Mouse (Mus musculus): ENCODE measurements around the gene Gpr15.
A peak's percentile ranks its signal among the peaks of the same experiment; 100 is the strongest.

Gene Gpr15

DNA sequence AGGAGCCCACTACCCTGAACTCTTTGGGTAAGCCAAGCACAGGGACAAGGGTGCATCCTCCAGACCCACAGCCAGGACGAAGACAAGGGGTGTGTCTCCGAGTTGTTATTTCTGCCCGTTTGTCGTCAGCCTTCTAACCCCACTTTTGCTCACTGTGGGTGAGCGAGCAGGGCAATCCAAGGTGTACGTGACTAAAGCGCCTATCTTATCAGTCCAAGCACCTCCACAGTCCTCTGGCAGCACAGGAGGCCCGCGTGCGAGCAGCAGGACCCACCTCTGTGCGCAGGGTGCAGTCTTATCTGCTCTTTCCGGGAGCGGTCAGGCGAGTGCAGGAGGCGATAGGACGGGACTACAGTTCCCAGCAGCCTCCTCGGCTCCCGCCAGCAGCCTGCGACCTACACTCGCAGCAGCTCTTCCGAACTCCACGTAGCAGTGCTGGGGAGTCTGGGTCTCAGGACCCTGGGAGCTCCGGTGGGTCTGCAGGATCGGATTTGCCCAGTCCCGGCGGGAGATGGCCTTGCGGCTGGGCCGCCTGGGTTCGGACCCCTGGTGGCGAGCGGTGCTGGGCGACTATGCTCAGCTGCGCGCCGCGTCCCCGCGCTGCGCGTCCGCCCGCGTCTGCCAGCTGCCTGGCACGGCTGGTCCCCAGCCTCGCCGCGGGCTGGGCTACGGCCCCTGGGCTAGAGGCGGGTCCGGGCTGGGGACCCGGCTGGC is 48.8 kb downstream of the Gpr15 start, which contains the start of gene Cpox:
Cpox (plus strand) TSS at position 376 of the 714 bp plus-strand sequence.
- peak; percentile 71 to 78 for DNase-seq

DNA sequence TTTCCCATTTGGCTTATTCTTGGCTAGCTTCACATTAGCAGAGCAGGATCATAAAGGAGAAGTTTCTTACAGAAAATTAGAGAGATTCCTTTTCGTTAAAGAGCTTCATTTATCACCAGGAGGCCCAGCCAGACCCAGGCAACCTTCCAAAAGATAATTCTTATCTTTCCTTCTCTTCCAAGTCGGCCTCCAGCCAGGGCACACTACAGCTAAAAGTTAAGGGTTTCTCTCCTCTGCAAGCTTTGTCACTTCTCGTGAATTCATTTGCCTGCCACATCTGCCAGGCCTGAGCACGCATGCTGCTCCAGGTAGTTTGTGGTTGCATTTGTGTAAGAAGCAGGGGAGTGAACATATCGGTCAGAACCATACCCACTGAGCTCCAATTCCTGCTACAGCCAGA is 49.6 kb downstream of the Gpr15 start:
- DNase-seq: no peak

DNA sequence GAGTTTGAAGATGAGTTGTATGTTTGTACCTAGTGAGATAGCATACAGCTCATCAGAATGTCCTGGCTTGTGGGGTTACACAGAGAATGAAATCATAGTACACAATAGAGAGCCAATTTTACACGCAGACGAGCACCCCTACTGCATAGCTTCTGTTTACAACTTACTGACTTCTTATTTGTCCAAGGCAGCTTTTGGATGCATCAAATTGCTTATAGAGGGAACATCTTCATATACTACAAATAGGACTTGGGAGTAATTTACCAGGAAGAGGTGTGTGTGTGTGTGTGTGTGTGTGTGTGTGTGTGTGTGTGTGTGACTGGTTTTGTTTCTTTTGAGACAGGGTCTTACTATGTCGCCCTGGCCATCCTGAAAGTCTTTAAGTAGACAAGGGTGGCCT is 50.3 kb downstream of the Gpr15 start:
- no peak for DNase-seq

Measured in thymus, postnatal 36 days (tissue).